In the genomic region with DNA sequence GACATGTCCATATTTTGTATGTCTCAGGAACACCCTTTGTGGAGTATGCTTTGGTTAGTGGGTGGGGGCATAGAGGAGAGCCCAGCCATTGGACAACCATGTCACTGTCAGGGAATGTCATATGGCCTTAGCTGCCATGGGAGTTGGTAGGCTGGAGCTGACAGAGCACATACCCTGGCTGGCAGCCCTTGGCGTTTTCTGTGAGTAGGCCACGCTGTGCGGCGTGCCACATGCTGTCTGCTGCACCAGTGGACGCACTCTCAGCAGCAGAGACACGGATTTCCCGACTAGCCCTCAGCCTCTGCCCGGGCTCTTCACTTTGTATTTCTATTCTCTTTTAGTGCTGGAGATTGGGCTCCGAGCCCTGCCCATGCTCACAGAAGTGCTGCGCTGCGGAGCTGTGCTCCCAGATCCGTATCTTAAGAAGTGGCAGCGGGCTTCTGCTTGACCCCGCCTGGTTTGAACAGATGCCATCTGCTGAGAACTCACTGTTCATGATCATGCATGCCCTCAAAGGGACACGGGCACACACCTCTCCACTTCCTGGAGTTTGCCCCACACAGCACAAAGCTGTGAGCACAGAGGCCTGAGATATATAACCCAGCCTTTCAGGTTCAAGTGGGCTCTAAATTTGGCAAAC, we compare ENCODE assay signal across 12 mouse cellular contexts.
"Had no signal": no experiment of that assay in that cellular context is flagged by ENCODE, and none has a peak within 500 bp of the region (broad histone marks: within the 10 kb centered on the region; RNA-seq: fewer than 3 reads in every experiment).

No protein-coding gene starts in this region.

- DNase-seq: kidney, adult 18-20 months; kidney, adult 9 months; layer of hippocampus, adult 9-11 months; liver, postnatal 0 days; lung, embryonic 14.5 days; right cerebral cortex, adult 18-20 months; right cerebral cortex, postnatal 14 days; right cerebral cortex, postnatal 4 days; thymus, adult 18-20 months; thymus, postnatal 36 days had no signal

- ATAC-seq: liver, postnatal 0 days; lung, postnatal 0 days; midbrain, embryonic 15.5 days had no signal
